Mouse (Mus musculus) megakaryocyte, embryonic 14.5 days (primary cell): ENCODE data around the gene Adamtsl3.

Experiments used
- FLI1 ChIP-seq: IDR thresholded peaks from 2 replicates; pipeline ENCODE4 v1.6.1; 2012; ENCODE audit warnings: low read length, inconsistent platforms, mixed read lengths
- GATA1 ChIP-seq: IDR thresholded peaks from 3 replicates; pipeline ENCODE4 v1.6.1; 2012; ENCODE audit warnings: mixed read lengths, low read length, inconsistent platforms, borderline replicate concordance

DNA sequence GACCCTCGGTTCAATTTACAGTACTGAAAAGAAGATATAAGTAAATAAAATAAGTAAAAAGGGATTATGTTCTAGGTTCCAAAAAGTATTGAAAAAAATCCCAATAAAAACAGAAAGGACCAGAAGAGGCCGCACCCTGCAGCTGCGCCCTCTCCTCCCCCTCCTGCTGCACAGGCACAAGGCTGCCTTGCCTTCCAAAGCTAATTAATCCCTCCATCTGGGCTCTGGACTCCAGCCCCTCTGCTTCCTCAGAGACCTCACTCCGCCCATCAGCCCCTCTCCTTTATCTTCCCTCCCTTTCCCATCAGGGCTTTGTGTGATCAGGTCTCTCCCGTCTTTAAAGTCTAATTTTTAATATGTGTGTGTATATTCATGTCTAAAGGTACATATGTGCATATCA is 149.3 kb downstream of the Adamtsl3 start:
- TF ChIP-seq GATA1 (no peak), FLI1 (no peak)
